Mouse (Mus musculus) CD4-positive helper T cell, adult 2 months (primary cell): ENCODE measurements around the gene Gsta1.
"Not testable (repeated sequence)": the region's sequence is repeated elsewhere in the genome, so short reads cannot be mapped to it uniquely, and the experiment has no call there.

Experiments used
- DNase-seq: peaks from one replicate; pipeline ENCODE4 v3.0.0-alpha.2; 2012; ENCODE audit warnings: low read depth, missing footprints, low spot score

Gsta1 gene

DNA sequence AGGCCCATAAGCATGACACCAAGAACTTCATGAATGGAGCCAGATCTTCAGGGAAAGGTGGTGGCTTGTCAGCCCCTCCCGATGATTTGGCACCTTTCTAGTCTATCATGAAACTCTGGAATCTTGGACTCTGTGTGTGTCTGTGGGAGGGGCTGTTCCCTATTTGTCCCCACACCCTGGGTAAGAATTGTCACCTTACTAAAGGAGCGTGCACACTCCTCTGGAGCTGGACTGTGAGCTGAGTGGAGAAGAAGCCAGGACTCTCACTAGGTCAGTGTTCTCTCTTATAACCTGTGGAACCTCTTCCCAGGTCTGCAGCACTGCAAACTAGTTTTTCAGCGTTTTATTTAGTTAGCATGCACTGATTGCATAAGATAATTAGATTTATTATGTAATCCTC is at the start of gene Gsta1:
Gsta1 (plus strand) TSS at position 196 of the 400 bp plus-strand sequence.
- DNase-seq, result not testable (repeated sequence)

DNA sequence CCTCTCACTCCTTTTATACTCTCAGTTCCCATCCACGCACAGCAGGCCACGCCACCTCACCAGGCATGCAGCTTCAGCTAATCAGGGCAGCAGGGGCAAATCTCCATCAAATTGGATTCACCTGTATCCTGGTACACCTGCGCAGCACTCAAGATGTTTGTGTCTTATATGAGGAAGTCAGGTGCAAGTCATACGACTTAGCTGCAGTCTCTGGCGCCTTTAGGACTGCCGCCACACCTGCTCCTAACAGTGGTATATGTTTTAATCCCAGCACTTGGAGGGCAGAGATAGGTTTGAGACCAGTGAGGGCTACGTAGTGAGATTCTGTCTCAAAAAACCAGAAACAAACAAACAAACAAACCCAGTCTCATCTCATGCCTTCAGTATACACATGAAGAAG is 48.0 kb upstream of the Gsta1 start, which contains the start of gene Gsta4:
Gsta4 (plus strand) TSS at position 301 of the 400 bp plus-strand sequence.
- DNase-seq, result not testable (repeated sequence)

DNA sequence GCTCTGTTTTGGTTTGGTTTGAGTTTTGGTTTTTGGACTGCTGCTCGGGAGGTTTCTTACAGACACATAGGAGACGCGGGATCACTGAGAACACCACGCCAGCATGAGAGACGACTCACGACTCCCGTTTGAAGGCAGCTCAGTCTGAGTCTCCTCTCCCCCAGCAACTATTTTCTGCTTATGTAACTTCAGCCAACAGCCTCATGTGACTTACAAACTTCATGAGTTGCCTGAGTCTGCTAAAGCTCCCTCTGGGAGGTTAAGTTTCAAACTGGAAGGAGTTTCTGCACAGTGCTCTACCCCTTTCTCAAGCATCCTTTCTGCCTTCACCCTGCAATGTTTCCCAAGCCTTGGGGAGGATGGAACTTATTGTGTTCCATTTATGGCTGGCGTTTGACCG is 44.8 kb upstream of the Gsta1 start:
- no peak for DNase-seq

DNA sequence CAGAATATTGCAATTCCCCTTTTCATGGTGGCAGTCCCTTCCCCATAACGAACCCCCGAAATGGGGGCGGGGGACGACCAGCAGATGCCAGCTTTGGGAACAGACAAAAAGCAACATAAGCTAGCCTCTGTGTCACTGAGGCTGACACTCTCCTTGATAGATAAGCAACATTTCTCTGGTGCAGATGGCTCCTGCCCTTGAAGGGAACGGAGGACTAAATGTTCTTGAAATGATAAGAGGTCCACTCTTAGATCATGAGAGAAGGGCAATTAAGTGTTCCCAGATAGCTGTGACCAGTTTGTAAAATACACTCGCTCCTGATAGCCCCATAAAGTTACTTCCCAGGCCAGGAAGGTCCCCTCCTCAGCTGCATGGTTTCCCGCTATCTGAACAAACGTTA is 41.5 kb upstream of the Gsta1 start:
- DNase-seq, result no peak

DNA sequence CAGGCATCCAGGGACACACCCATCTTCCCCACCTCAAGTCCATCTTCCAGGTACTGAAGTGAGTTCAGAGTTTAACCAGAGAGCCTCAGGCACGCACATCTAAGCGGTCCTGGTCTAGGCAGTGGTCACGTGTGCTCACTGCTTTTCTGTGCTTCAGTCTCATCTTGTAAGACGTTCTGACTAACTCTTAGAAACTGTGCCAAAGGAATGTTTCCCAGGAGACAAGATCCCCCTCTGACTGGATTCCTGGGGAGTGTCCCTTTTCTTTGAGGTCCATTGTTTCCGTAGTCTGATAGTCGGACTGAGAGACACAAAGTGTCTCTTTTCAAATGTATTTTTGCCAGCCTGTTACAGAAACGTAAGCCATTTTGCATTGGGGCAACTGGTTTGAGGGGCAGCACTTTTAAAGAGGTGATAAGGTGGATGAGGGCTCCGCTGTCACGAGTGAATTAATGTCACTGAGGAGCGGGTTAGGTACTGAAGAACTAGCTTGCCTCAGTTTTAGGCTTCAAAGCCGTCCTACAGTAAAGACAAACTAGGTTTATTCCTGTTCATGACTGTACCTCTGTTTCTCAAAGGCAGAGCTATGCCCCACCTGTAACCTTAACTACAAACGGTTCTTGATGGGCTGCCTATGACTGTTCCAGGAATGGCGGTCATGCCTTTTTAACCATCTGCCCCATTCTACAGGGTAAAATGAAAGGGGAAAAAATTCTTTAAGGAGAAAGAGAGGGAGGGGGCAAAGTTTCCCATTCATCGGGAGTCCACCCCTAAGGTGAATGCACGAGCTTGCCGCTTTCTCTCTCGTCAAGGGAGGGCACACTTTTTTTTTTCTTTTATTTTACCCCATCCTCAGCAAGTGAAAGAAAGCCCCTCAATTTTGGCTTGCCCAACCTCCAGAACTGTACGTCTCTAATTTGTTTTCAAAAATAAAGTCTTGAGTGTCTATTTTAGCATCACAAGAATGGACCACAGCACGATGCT is 39.5 kb upstream of the Gsta1 start:
- DNase-seq, result no peak

DNA sequence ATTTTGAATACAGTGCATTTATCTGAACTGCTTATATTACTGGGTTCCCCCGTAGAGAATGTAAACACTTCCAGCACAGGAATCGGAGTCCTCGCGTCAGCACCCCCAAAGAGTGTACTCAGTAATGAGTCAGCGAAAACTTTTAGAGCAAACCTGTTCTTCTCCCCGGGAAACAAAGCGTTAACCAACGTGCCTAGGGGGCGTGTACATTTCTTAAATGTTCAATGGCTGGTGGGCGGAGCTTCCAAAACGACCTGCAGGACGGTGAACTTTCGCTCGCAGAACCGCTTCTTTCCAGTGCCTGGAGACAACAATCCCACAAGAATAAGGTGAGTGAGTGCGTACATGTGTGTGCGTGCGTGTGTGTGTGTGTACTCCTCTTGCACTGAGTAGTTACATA is 38.7 kb upstream of the Gsta1 start:
- peak; percentile 79 for DNase-seq

DNA sequence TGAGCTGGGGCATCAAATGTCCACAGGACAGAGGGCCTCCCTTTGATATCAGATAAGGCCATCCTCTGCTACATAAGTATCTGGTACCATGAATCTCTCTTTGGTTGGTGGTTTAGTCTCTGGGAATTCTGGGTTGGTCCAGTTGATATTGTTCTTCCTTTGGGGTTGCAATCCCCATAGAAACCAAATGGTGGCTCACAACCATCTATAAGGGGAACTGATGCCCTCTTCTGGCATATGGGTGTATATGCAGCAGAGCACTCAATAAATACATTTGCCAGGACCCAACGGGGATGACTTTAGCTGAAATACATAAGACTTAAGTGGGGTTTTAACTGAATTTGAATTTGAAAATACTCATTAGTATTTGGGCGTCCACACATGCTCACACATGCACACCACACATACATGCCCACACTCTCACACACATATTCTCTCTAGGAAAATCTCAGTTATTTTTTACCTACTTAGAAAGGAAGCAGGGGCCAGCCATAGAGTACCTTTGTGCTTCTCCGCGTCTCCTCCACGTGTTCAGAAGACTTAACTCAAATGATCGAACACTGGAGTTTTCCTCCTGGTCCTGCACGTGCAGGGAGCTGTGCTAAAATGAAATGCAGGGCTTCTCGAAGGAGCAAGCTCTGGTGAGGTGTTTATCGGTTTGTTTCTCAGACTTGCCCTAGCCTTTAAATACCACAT is 36.4 kb upstream of the Gsta1 start:
- DNase-seq, result peak; percentile 78

DNA sequence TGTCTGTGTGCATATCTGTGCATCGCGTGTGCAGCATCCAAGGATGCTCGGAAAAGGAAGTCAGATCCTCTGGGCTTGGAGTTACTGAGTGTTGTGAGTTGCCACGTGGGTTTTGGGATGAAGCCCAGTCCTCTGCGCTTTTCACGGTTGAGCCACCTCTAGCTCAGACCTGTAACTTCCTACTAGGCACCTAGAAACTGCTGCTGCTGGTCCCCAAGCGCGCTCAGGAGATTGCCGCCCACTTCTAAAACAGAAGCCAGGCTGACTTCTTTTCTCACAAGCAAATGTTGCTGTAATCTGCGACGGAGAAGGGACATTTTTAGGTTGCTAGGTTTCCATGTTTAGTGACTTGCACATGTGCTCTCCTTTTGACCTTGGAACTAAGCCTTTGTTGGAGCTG is 35.4 kb upstream of the Gsta1 start:
- DNase-seq, result no peak

DNA sequence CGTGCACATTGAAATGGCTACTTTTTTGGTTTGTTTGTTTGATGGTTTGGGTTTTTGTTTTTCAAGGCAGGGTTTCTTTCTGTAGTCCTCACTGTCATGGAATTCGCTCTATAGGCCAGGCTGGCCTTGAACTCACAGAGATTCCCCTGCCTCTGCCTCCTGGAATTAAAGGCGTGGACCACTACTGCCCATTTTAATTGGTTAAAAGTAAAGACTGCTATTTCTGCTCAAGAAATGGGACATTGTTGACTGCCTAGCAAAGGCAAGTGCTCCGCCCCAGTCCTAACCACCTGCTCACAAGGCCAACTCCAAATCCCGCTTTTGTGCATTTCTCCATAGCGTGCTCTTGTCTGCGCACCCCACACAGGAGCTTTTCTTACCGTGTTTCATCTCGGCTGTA is 32.7 kb upstream of the Gsta1 start:
- DNase-seq, result no peak

DNA sequence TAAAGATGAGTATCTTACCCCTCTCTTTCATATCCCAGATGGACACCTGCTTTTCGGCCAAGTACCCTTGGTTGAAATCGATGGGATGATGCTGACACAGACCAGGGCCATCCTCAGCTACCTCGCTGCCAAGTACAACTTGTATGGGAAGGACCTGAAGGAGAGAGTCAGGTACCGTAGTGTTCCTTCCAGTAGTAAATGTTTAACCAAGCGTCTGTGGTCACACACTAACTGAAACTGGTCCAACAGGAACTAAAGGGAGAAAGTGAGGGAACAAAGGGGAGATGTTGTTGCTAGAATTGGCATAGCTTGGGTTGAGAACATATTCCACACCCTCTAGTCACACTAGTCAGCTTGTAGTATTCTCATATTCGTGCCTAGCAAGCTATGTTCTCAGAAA is 26.3 kb upstream of the Gsta1 start:
- no peak for DNase-seq

DNA sequence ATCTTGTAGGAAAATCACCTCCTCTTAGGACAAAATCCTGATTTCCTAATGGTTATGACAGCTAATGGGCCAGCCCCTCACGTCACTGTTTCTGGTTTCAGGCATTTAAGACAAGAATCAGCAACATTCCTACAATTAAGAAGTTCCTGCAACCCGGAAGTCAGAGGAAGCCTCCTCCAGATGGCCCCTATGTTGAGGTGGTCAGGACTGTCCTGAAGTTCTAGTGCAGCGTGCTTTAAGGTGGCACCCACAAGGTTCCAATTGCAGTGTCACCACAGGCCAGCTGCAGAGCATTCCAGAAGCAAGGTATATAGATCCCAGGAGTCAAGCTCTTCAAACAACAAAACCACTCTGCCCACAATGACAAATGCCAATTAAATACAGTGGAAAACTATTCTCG is 21.5 kb upstream of the Gsta1 start:
- DNase-seq, result no peak

DNA sequence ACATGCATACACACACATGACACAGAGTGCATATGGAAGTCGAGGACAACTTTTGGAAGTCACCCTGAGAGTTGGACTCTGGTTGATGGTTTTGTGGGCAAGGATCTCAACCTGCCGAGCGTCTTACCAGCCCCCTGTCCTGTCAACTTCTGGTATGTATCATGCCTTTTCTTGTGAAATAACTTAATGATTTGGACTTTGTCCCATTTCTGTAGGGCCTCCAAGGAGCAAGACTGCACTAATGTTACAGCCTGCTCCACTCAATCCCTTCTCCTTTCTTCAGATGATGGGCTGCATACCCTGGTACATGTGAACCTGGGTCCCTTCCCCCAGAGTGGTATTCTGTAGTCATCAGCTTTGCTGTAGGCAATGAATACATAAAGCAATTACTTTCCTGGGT is 20.4 kb upstream of the Gsta1 start:
- DNase-seq, result no peak

DNA sequence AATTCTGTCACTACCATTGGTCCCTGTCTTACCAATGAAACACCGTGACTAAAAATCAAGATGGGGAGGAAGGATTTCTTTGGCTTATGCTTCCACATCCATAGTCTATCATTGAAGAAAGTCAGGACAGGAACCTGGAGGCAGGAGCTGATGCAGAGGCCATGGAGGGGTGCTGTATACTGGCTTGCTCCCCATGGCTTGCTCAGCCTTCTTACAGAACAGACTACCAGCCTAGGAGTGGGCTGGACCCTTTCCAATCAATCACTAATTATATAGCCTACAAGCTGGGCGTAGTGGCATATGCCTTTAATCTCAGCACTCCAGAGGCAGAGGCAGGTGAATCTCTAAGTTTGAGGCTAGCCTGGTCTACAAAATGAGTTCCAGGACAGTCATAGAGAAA is 19.6 kb upstream of the Gsta1 start:
- DNase-seq, result no peak

DNA sequence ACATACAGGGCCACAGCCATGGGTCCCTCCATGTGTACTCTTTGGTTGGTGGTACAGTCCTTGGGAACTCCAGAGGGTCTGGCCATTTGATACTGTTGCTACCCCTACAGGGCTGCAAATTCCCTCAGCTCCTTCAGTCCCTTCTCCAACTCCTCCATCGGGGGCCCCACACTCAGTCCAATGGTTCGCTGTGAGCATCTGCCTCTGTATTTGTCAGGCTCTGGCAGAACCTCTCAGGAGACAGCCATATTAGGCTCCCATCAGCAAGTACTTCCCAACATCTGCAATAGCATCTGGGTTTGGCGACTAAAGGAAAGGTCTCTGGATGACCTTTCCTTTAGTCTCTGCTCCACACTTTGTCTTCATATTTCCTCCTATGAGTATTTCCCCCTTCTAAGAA is 18.9 kb upstream of the Gsta1 start:
- no peak for DNase-seq

DNA sequence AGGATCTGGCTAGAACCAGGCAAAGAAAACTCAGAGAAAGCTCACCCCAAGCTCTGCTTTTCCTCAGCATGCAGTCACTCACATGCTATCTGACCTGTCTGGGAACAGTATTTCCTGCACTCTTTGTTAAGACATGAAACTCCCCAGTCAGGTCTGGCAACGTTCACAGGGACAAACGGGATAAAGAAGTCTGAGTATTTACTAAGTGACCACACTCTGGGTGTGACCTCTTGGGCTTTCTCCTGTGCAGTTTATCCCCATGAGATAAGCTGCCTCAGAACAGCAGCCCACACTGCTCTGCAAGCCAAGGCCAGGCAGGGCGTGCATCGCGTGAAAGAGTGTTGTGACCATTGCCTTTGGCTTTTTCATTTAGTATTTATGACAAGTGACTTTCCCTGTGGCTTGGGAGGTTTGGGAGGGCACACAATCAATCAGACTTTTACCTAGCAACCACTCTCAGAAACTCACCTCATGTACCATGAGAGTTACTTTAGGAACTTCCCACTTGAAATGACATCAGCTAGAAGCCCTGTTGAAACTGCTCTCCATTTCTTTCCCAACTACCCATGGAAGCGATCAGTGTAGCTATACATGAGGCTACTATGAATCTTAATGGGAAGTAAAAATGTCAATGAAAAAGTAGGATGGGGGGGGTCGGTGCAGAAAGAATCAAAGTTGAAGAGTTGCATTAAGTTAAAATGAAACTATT is 18.0 kb upstream of the Gsta1 start:
- no peak for DNase-seq

DNA sequence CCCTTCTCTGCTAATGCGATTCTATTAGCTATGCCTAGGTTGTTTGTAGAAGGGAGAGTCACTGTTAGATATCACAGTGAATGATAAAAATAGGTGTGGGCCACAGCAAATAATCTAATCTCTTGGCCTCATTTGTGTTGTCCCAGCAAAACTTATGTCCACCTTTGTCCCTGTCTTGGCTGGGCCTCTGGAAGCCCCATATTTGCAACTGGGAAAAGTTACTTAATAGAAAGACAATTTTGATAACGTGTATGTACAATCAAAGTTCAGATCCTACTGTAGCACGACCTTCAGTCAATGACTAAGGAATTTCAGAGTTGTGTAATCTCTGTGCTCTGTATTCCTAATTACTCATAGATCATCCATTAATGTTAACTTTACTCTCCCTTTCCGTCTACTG is 13.4 kb upstream of the Gsta1 start:
- DNase-seq, result no peak

DNA sequence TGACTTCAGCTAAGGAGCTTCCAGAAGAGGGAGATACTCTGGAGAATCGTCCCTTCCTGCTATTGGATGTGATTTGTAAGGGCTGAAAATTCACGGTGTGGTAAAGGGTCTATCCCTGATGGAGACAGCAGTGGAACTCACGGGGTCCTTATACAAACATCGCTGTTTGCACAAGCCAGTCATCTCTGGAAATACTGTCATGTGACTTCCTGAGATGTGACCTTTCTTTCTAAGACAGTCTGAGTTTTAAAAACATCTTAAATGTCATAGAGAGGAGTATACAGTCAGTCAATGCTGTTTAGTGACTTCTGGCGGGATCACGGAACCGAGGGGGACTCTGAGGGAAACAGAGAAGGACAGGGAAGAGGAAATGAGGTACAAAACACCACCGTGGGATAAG is 7.8 kb upstream of the Gsta1 start:
- peak; percentile 5 for DNase-seq

DNA sequence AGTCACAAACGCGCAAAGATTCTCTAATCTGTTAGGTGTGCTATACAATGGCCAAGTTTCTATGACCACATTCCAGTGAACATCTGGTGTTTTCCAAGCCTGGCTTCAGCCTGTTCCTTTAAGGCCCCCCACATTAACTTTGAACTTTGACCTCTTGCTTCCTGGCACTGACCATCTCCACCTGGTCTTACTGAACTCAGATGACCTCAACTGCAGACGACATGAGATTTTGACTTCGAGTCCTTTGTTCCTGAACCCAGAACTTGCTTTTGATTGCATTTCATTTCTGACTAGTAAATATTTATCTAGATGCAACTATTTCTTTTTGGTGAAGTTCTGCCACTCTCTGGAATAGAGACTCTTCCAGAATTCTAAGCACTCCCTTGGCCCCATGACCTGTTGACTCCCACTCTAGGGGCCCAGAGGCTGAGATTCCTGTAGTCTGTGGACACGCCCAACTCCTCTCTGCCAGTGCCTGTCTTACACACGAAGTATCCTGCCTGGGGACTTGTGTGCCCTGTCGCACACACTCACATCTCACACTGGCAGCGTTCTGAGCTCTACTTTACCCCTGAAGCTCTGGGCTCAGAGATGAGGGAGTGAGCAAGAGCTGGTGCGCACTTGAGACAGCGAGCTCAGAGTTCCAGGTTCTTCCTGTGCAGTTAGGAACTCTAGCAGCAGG is 7.1 kb upstream of the Gsta1 start:
- DNase-seq, result no peak

DNA sequence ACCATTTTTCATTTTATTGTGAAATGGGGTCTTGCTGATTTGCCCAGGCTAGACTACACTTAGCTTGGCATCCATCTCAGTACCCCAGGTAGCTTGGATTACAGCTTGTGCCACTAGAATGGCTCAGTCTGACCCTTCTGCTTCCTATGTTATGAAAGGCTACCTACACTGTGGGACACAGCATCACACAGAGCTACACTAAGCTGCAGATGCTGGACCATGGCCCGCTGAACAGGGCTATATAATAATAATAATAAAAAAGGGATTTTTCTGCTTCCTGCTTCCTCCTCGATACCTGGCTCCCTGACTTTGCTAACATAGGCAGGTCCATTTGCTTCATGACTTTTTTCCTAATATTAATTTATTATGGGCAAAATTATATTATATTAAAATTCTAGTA is 6.0 kb upstream of the Gsta1 start:
- no peak for DNase-seq

DNA sequence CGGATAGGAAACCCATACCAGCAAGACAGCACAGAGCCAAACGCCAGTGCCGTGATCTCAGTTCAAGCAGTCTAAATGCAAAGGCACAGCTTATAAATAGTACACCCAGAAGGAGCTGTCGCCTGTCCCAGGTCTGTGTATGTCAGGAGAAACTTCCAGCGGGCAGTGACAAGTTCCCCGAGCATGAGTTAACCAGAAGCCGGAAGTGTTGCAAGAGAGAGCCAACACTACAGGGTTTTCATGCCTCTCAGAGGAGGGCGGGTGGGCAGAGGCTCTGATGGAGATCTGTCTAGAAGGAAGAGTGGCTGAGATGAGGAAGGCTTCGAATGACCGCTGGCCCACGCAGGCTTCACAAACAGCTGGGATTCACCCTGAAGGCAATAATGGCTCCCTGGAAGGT is 5.2 kb upstream of the Gsta1 start:
- DNase-seq, result no peak

DNA sequence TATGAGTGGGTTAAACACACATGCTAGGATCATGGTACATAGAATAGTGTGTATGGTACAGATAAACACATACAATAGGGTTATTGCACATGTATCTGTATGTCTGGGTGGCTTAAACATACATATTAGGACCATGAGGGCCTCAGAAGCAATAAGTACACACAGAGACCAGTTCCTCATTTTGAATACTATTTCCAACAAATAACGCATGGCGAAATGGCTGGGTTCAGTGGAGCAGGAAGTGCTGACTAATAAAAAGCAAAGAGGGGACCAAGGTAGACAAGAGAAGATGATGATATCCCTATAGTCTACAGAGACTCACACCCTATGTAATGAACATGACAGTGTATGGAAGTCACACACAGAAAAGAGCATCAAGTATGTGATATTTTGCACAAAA is 2.3 kb upstream of the Gsta1 start:
- no peak for DNase-seq

DNA sequence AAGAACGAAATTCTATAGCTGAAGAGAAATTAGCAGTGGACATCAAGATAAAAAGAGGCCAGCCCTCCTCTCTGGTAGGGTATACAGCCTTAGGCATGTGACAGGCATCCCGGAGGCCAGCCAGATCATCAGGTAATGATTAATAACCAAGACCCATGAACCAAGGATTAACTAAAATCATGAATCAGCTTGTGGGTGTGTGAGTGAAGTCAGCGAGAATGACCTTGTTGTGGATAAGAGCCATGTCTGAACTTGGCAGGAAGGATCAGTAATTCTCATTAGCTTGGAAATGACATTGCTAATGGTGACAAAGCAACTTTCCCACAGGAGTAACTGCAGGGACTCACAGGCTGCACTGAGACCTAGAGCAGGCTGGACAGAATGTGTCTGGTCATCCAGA is 798 bp upstream of the Gsta1 start:
- DNase-seq, result not testable (repeated sequence)
